Mouse (Mus musculus) midbrain, embryonic 15.5 days (tissue): ENCODE results near the gene Ccdc69. TPM values are rescaled to one million over a fixed set of nuclear protein-coding genes. Genes with fewer than 3 reads are reported as not detected.
"Not testable (repeated sequence)": the region's sequence is repeated elsewhere in the genome, so short reads cannot be mapped to it uniquely, and the experiment has no call there.

Experiments
- ATAC-seq: fragments of 200-750 bp; cut with Nextera tagmentation; replicated peaks from 2 replicates; pipeline ENCODE4 v1.8.0; 2017; ENCODE audit warnings: moderate TSS enrichment
- H3K27ac ChIP-seq: fragments of 300-500 bp; sonication (generic); 2 replicates; pipeline ENCODE4 v1.5.1; 2015; ENCODE audit warnings: mild to moderate bottlenecking, inconsistent platforms
- H3K27me3 ChIP-seq: fragments of 300-500 bp; sonication (generic); replicated peaks from 2 replicates; pipeline ENCODE4 v1.6.1; 2015; ENCODE audit warnings: inconsistent platforms
- H3K36me3 ChIP-seq: fragments of 300-500 bp; sonication (generic); replicated peaks from 2 replicates; pipeline ENCODE4 v1.6.1; 2015; ENCODE audit warnings: inconsistent platforms
- H3K4me1 ChIP-seq: fragments of 300-500 bp; sonication (generic); 2 replicates; pipeline ENCODE4 v1.6.1; 2015; ENCODE audit warnings: inconsistent platforms
- H3K4me2 ChIP-seq: fragments of 300-500 bp; sonication (generic); 2 replicates; pipeline ENCODE4 v1.6.1; 2015; ENCODE audit warnings: inconsistent platforms, mild to moderate bottlenecking, moderate library complexity
- H3K4me3 ChIP-seq: fragments of 300-500 bp; sonication (generic); 2 replicates; pipeline ENCODE4 v1.5.1; 2015; ENCODE audit warnings: mild to moderate bottlenecking, inconsistent platforms
- H3K9ac ChIP-seq: fragments of 300-500 bp; sonication (generic); 2 replicates; pipeline ENCODE4 v1.6.1; 2015; ENCODE audit warnings: mild to moderate bottlenecking, inconsistent platforms
- H3K9me3 ChIP-seq: fragments of 300-500 bp; sonication (generic); 2 replicates; pipeline ENCODE4 v1.6.1; 2016; ENCODE audit warnings: inconsistent platforms
- WGBS: fragments of 180-500 bp; shearing (Covaris S2); methylation state at CpG from one replicate; pipeline ENCODE4 v1.1.7; 2015; ENCODE audit warnings: mixed read lengths; 5-methylcytosine and 5-hydroxymethylcytosine counted together
- polyA plus RNA-seq: library from polyadenylated mRNA; unstranded; fragments of >200 nt; fragmentation: Nextera tagmentation; extraction: Ambion mirVana; gene quantifications from 2 replicates; pipeline ENCODE4 v1.2.1, GENCODE M21; 2015

The Ccdc69 gene
- 0.34 and 0.36 TPM in 2 replicates for polyA plus RNA-seq

- H3K27ac ChIP-seq = no peak within 1 kb of the TSS
- H3K4me3 ChIP-seq = peak within 1 kb of the TSS; percentile 42
- WGBS = under 1% methylated on average over 50 of the region's 50 CpGs
- H3K9me3 ChIP-seq = no peaks in the 10 kb centered on the region
- ATAC-seq = peak; percentile 48
- H3K4me2 ChIP-seq = peak within 1 kb of the TSS; percentile 94
- H3K27me3 ChIP-seq = peaks cover 17% of the 10 kb centered on the region
- peak within 1 kb of the TSS; percentile 43 for H3K9ac ChIP-seq
- peaks cover 16% of the 10 kb centered on the region for H3K4me1 ChIP-seq
- no peaks in the 10 kb centered on the region for H3K36me3 ChIP-seq
Observed at GRCm38 (mm10) chr11:55077331-55078231, at the start of gene Ccdc69. Gene Ccdc69 (minus strand): TSS chr11:55078131.

GRCm38 (mm10) chr11:55126663-55127062 lies 48.7 kb upstream of the Ccdc69 start:
- WGBS = 84% methylated on average over 3 of the region's 3 CpGs

GRCm38 (mm10) chr11:55121430-55121829 lies 43.5 kb upstream of the Ccdc69 start:
- Histone ChIP-seq H3K27ac (peak overlapping the region; percentile 57; the same call in 1 of the 2 replicates), H3K9ac (no peak overlapping the region), H3K27me3 (no peaks in the 10 kb centered on the region), H3K4me3 (no peak overlapping the region), H3K9me3 (no peaks in the 10 kb centered on the region), H3K4me2 (no peak overlapping the region), H3K36me3 (no peaks in the 10 kb centered on the region), H3K4me1 (peaks cover 7% of the 10 kb centered on the region; the same call in 1 of the 2 replicates)
- ATAC-seq = no peak
- WGBS = 89% methylated on average over 1 of the region's 1 CpGs

More at GRCm38 (mm10) chr11:55126663-55127062, 48.7 kb upstream of the Ccdc69 start:
- Histone ChIP-seq H3K27ac (no peak overlapping the region), H3K9me3 (no peaks in the 10 kb centered on the region), H3K4me3 (no peak overlapping the region), H3K4me1 (no peaks in the 10 kb centered on the region), H3K27me3 (no peaks in the 10 kb centered on the region), H3K9ac (no peak overlapping the region), H3K36me3 (no peaks in the 10 kb centered on the region), H3K4me2 (no peak overlapping the region)
- no peak for ATAC-seq

- H3K9ac ChIP-seq = no peak overlapping the region
- peaks cover 7% of the 10 kb centered on the region; the same call in 1 of the 2 replicates for H3K4me1 ChIP-seq
- no peaks in the 10 kb centered on the region for H3K36me3 ChIP-seq
- H3K4me2 ChIP-seq = no peak overlapping the region
- H3K9me3 ChIP-seq = no peaks in the 10 kb centered on the region
- ATAC-seq = no peak
- H3K27ac ChIP-seq = peak overlapping the region; percentile 57
- H3K27me3 ChIP-seq = no peaks in the 10 kb centered on the region
- H3K4me3 ChIP-seq = no peak overlapping the region
- 78% methylated on average over 8 of the region's 8 CpGs for WGBS
Observed at GRCm38 (mm10) chr11:55120821-55121271, 42.9 kb upstream of the Ccdc69 start.

GRCm38 (mm10) chr11:55120279-55120678 lies 42.3 kb upstream of the Ccdc69 start:
- no peak overlapping the region for H3K9ac ChIP-seq
- H3K9me3 ChIP-seq = no peaks in the 10 kb centered on the region
- H3K4me2 ChIP-seq = no peak overlapping the region
- H3K4me1 ChIP-seq = peaks cover 7% of the 10 kb centered on the region; the same call in 1 of the 2 replicates
- H3K27ac ChIP-seq = no peak overlapping the region
- no peaks in the 10 kb centered on the region for H3K36me3 ChIP-seq
- no peaks in the 10 kb centered on the region for H3K27me3 ChIP-seq
- no peak for ATAC-seq
- no peak overlapping the region for H3K4me3 ChIP-seq

GRCm38 (mm10) chr11:55117031-55117430 lies 39.1 kb upstream of the Ccdc69 start:
- Histone ChIP-seq H3K27me3 (no peaks in the 10 kb centered on the region), H3K27ac (no peak overlapping the region), H3K4me3 (no peak overlapping the region), H3K36me3 (no peaks in the 10 kb centered on the region), H3K9me3 (no peaks in the 10 kb centered on the region), H3K4me2 (no peak overlapping the region), H3K9ac (no peak overlapping the region), H3K4me1 (peaks cover 7% of the 10 kb centered on the region; the same call in 1 of the 2 replicates)
- no peak for ATAC-seq
- WGBS = 95% methylated on average over 2 of the region's 2 CpGs

- Histone ChIP-seq H3K4me3 (no peak overlapping the region), H3K36me3 (no peaks in the 10 kb centered on the region), H3K9ac (no peak overlapping the region), H3K27ac (no peak overlapping the region), H3K27me3 (no peaks in the 10 kb centered on the region), H3K9me3 (no peaks in the 10 kb centered on the region), H3K4me2 (no peak overlapping the region), H3K4me1 (peaks cover 5% of the 10 kb centered on the region; the same call in 1 of the 2 replicates)
- no peak for ATAC-seq
- 94% methylated on average over 3 of the region's 3 CpGs for WGBS
Observed at GRCm38 (mm10) chr11:55116004-55116403, 38.1 kb upstream of the Ccdc69 start.

GRCm38 (mm10) chr11:55114291-55114690 lies 36.4 kb upstream of the Ccdc69 start:
- Histone ChIP-seq H3K4me3 (no peak overlapping the region), H3K36me3 (no peaks in the 10 kb centered on the region), H3K4me1 (no peaks in the 10 kb centered on the region), H3K27me3 (no peaks in the 10 kb centered on the region), H3K27ac (no peak overlapping the region), H3K4me2 (no peak overlapping the region), H3K9ac (no peak overlapping the region), H3K9me3 (no peaks in the 10 kb centered on the region)
- WGBS = 66% methylated on average over 2 of the region's 2 CpGs
- no peak for ATAC-seq

GRCm38 (mm10) chr11:55113861-55114250 lies 35.9 kb upstream of the Ccdc69 start:
- not testable (repeated sequence) for H3K9me3 ChIP-seq, H3K4me3 ChIP-seq, ATAC-seq, H3K36me3 ChIP-seq, H3K27me3 ChIP-seq, H3K9ac ChIP-seq, H3K27ac ChIP-seq, H3K4me2 ChIP-seq, H3K4me1 ChIP-seq
- WGBS = 63% methylated on average over 3 of the region's 4 CpGs

- no peak for ATAC-seq
- H3K27me3 ChIP-seq = no peaks in the 10 kb centered on the region
Observed at GRCm38 (mm10) chr11:55113209-55113860, 35.4 kb upstream of the Ccdc69 start.

GRCm38 (mm10) chr11:55110566-55111169 lies 32.7 kb upstream of the Ccdc69 start:
- Histone ChIP-seq H3K36me3 (no peaks in the 10 kb centered on the region), H3K9ac (no peak overlapping the region), H3K4me1 (no peaks in the 10 kb centered on the region), H3K27ac (no peak overlapping the region), H3K27me3 (no peaks in the 10 kb centered on the region), H3K4me2 (no peak overlapping the region), H3K4me3 (no peak overlapping the region), H3K9me3 (no peaks in the 10 kb centered on the region)
- no peak for ATAC-seq
- 80% methylated on average over 7 of the region's 7 CpGs for WGBS

More at GRCm38 (mm10) chr11:55113209-55113860, 35.4 kb upstream of the Ccdc69 start:
- H3K9ac ChIP-seq = no peak overlapping the region
- H3K4me1 ChIP-seq = no peaks in the 10 kb centered on the region
- no peak overlapping the region for H3K4me2 ChIP-seq
- no peaks in the 10 kb centered on the region for H3K9me3 ChIP-seq
- no peaks in the 10 kb centered on the region for H3K36me3 ChIP-seq
- H3K27ac ChIP-seq = no peak overlapping the region
- 69% methylated on average over 7 of the region's 7 CpGs for WGBS
- H3K4me3 ChIP-seq = no peak overlapping the region
